Mouse (Mus musculus): ENCODE data around the gene Sema3b. TPM values are rescaled to one million over a fixed set of nuclear protein-coding genes. Genes with fewer than 3 reads are reported as not detected.
A peak's percentile ranks its signal among the peaks of the same experiment; 100 is the strongest.

The Sema3b gene
- polyA plus RNA-seq, 2 experiments: 0.22 to 0.33 TPM

GRCm38 (mm10) chr9:107580501-107581317 is 28.3 kb downstream of the Sema3b start, which contains the start of gene Hyal3:
Gene Hyal3 (plus strand): TSS chr9:107580818.
- TF ChIP-seq CTCF (IDR thresholded peaks at IDR 0.05; ENCODE audit: low read depth) (no peak), EP300 (IDR thresholded peaks at IDR 0.05; ENCODE audit: low read depth) (peak; percentile 11; the same call in 1 of the 2 replicates)
- WGBS (ENCODE audit: insufficient replicate concordance): 1% methylated on average over 32 of the region's 32 CpGs
- DNase-seq (ENCODE audit: low read depth in 3 of 3, low spot score in 3 of 3): peak; percentile 82 to 87 (median 84)
- peak; percentile 79 for ATAC-seq (ENCODE audit: insufficient read depth)
- no peaks in the 10 kb centered on the region for H3K9me3 ChIP-seq (ENCODE audit: control insufficient read depth, low read length)
- peak within 1 kb of the TSS; percentile 72 to 86 for H3K4me3 ChIP-seq (ENCODE audit: insufficient read depth in 1 of 2, low read depth in 2 of 2, low read length in 2 of 2)
- no peaks in the 10 kb centered on the region; the same call in 1 of the 2 replicates for H3K36me3 ChIP-seq (replicated peaks; ENCODE audit: control insufficient read depth, insufficient read depth, low read depth)
- H3K9ac ChIP-seq (replicated peaks): peak within 1 kb of the TSS; percentile 92
- H3K27ac ChIP-seq: peak within 1 kb of the TSS; percentile 96
- peaks cover 25 to 39% of the 10 kb centered on the region in 2 experiments for H3K4me1 ChIP-seq (replicated peaks; ENCODE audit: control insufficient read depth in 2 of 2, insufficient read depth in 2 of 2, low read length in 1 of 2)
- peak within 1 kb of the TSS; percentile 100 for H3K4me2 ChIP-seq (ENCODE audit: low read depth)
- H3K27me3 ChIP-seq (ENCODE audit: control insufficient read depth, insufficient read depth, low read length): no peaks in the 10 kb centered on the region

DNA sequence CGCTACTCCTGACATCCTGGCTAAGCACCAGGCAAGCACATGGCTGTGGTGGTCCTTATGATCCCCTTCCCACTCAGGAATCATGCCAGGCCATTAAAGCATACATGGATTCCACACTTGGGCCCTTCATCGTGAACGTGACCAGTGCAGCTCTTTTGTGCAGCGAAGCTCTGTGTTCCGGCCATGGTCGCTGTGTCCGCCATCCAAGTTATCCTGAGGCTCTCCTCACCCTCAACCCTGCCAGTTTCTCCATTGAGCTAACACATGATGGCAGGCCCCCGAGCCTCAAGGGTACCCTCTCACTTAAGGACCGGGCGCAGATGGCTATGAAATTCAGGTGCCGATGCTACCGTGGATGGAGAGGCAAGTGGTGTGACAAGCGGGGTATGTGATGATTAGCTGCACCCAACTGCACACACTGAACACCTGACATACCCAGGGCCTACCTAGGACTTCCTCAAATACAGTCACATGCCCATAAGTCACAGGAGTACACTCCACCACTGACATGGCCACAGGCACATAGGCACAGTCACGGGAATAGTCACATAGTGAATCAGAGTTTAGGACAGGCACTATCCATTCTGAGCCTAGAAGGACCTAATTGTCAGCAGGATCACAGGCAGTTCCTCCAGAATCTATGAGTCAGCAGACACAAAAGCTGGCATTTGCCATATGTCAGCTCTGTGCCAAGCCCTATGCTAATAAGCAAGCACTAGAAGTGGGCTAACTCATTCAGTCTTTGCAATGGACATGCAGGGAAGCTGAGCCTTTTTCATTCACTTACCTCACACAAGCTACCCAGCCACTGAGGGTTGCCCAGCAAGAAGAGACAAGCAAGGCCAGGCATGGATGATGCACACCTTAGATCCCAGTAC is 29.8 kb downstream of the Sema3b start:
- Histone ChIP-seq H3K27me3 (ENCODE audit: control insufficient read depth, insufficient read depth, low read length) (no peaks in the 10 kb centered on the region), H3K9ac (replicated peaks) (no peak overlapping the region), H3K4me2 (ENCODE audit: low read depth) (no peak overlapping the region), H3K4me1 (replicated peaks; ENCODE audit: control insufficient read depth in 2 of 2, insufficient read depth in 2 of 2, low read length in 1 of 2) (peaks cover 26 to 39% of the 10 kb centered on the region in 2 experiments), H3K4me3 (ENCODE audit: insufficient read depth in 1 of 2, low read depth in 2 of 2, low read length in 2 of 2) (no peak overlapping the region), H3K36me3 (replicated peaks; ENCODE audit: control insufficient read depth, insufficient read depth, low read depth) (no peaks in the 10 kb centered on the region; the same call in 1 of the 2 replicates), H3K9me3 (ENCODE audit: control insufficient read depth, low read length) (no peaks in the 10 kb centered on the region), H3K27ac (peak overlapping the region; percentile 96)
- 87% methylated on average over 14 of the region's 14 CpGs for WGBS (ENCODE audit: insufficient replicate concordance)
- no peak for TF ChIP-seq CTCF (IDR thresholded peaks at IDR 0.05; ENCODE audit: low read depth)
- TF ChIP-seq EP300 (IDR thresholded peaks at IDR 0.05; ENCODE audit: low read depth): no peak
- ATAC-seq (ENCODE audit: insufficient read depth) (no peak), DNase-seq (ENCODE audit: low read depth in 3 of 3, low spot score in 3 of 3) (no peak)

- peaks cover 26 to 39% of the 10 kb centered on the region in 2 experiments for H3K4me1 ChIP-seq (replicated peaks; ENCODE audit: control insufficient read depth in 2 of 2, insufficient read depth in 2 of 2, low read length in 1 of 2)
- H3K36me3 ChIP-seq (replicated peaks; ENCODE audit: control insufficient read depth, insufficient read depth, low read depth): no peaks in the 10 kb centered on the region; the same call in 1 of the 2 replicates
- WGBS (ENCODE audit: insufficient replicate concordance): 75% methylated on average over 3 of the region's 3 CpGs
- peak within 1 kb of the TSS; percentile 96 for H3K27ac ChIP-seq
- H3K9ac ChIP-seq (replicated peaks): no peak within 1 kb of the TSS
- H3K9me3 ChIP-seq (ENCODE audit: control insufficient read depth, low read length): no peaks in the 10 kb centered on the region
- no peak for TF ChIP-seq EP300 (IDR thresholded peaks at IDR 0.05; ENCODE audit: low read depth)
- no peak for TF ChIP-seq CTCF (IDR thresholded peaks at IDR 0.05; ENCODE audit: low read depth)
- no peak within 1 kb of the TSS for H3K4me3 ChIP-seq (ENCODE audit: insufficient read depth in 1 of 2, low read depth in 2 of 2, low read length in 2 of 2)
- no peaks in the 10 kb centered on the region for H3K27me3 ChIP-seq (ENCODE audit: control insufficient read depth, insufficient read depth, low read length)
- H3K4me2 ChIP-seq (ENCODE audit: low read depth): peak within 1 kb of the TSS; percentile 77; the same call in 1 of the 2 replicates
- no peak for ATAC-seq (ENCODE audit: insufficient read depth)
- no peak for DNase-seq (ENCODE audit: low read depth in 3 of 3, low spot score in 3 of 3)
Measured at GRCm38 (mm10) chr9:107578587-107578986, 30.4 kb downstream of the Sema3b start, which contains the start of gene Naa80. Gene Naa80 (plus strand): TSS chr9:107578887.

DNA sequence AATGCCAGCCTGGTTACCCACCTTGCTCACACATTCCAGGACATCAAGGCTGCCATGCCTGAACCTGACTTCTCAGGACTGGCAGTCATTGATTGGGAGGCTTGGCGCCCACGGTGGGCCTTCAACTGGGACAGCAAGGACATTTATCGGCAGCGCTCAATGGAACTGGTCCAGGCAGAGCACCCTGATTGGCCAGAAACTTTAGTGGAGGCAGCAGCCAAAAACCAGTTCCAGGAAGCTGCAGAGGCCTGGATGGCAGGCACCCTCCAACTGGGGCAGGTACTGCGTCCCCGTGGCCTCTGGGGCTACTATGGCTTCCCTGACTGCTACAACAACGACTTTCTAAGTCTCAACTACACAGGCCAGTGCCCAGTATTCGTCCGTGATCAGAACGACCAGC is 31.2 kb downstream of the Sema3b start:
- Histone ChIP-seq H3K9ac (replicated peaks) (no peak overlapping the region), H3K27ac (no peak overlapping the region)
- WGBS (ENCODE audit: insufficient replicate concordance): 89% methylated on average over 10 of the region's 10 CpGs

More for the DNA sequence above, 31.2 kb downstream of the Sema3b start:
- no peaks in the 10 kb centered on the region for H3K27me3 ChIP-seq (ENCODE audit: control insufficient read depth, insufficient read depth, low read length)
- H3K4me1 ChIP-seq (replicated peaks; ENCODE audit: control insufficient read depth in 2 of 2, insufficient read depth in 2 of 2, low read length in 1 of 2): peaks cover 26 to 42% of the 10 kb centered on the region in 2 experiments
- ATAC-seq (ENCODE audit: insufficient read depth): no peak
- H3K36me3 ChIP-seq (replicated peaks; ENCODE audit: control insufficient read depth, insufficient read depth, low read depth): peaks cover 3% of the 10 kb centered on the region; the same call in 1 of the 2 replicates
- H3K9me3 ChIP-seq (ENCODE audit: control insufficient read depth, low read length): no peaks in the 10 kb centered on the region
- TF ChIP-seq EP300 (IDR thresholded peaks at IDR 0.05; ENCODE audit: low read depth) (no peak), CTCF (IDR thresholded peaks at IDR 0.05; ENCODE audit: low read depth) (no peak)
- no peak overlapping the region for H3K4me3 ChIP-seq (ENCODE audit: insufficient read depth in 1 of 2, low read depth in 2 of 2, low read length in 2 of 2)
- no peak for DNase-seq (ENCODE audit: low read depth in 3 of 3, low spot score in 3 of 3)
- peak overlapping the region; percentile 77; the same call in 1 of the 2 replicates for H3K4me2 ChIP-seq (ENCODE audit: low read depth)

Measured in liver, embryonic 14.5 days (tissue).